Mouse (Mus musculus): Measurements from ENCODE around the gene Cldn24. TPM values are rescaled to one million over a fixed set of nuclear protein-coding genes. Genes with fewer than 3 reads are reported as not detected.

Gene Cldn24
- polyA plus RNA-seq, 1 experiment from 2014 or later, result not detected

GRCm38 (mm10) chr8:47825596-47825995 lies 3.7 kb downstream of the Cldn24 start:
- Histone ChIP-seq H3K9ac (ENCODE audit: low read length) (no peak overlapping the region), H3K9me3 (ENCODE audit: control insufficient read depth, low read length) (no peaks in the 10 kb centered on the region), H3K4me2 (ENCODE audit: low read length) (0 out of 2 replicates have a peak overlapping the region, but pooled peaks have one; percentile 8), H3K27me3 (ENCODE audit: control insufficient read depth, insufficient read depth, low read length) (no peaks in the 10 kb centered on the region), H3K4me1 (ENCODE audit: control insufficient read depth in 2 of 2, insufficient read depth in 2 of 2, low read length in 2 of 2) (peaks cover 5% of the 10 kb centered on the region in 2 experiments; a peak in 3 of 4 replicates), H3K36me3 (ENCODE audit: control insufficient read depth, insufficient read depth, low read length) (peaks cover 33% of the 10 kb centered on the region), H3K27ac (replicated peaks in 1 of 2; ENCODE audit: control insufficient read depth in 1 of 2, insufficient read depth in 1 of 2, low read depth in 2 of 2, low read length in 2 of 2) (peak overlapping the region in 1 of 2 experiments; percentile 35; a peak in 1 of 4 replicates), H3K4me3 (ENCODE audit: control insufficient read depth in 1 of 2, insufficient read depth in 1 of 2, low read depth in 1 of 2, low read length in 2 of 2) (no peak overlapping the region)
- ATAC-seq (ENCODE audit: insufficient number of reproducible peaks, insufficient read depth, low FRiP score, low read depth), result no peak
- 28% methylated on average over 5 of the region's 5 CpGs for WGBS

- 91% methylated on average over 9 of the region's 9 CpGs for WGBS
- Histone ChIP-seq H3K9ac (ENCODE audit: low read length) (no peak overlapping the region), H3K4me3 (ENCODE audit: control insufficient read depth in 1 of 2, insufficient read depth in 1 of 2, low read depth in 1 of 2, low read length in 2 of 2) (no peak overlapping the region), H3K4me1 (ENCODE audit: control insufficient read depth in 2 of 2, insufficient read depth in 2 of 2, low read length in 2 of 2) (peaks cover 5% of the 10 kb centered on the region in 2 experiments; a peak in 3 of 4 replicates), H3K4me2 (ENCODE audit: low read length) (no peak overlapping the region), H3K27me3 (ENCODE audit: control insufficient read depth, insufficient read depth, low read length) (no peaks in the 10 kb centered on the region), H3K9me3 (ENCODE audit: control insufficient read depth, low read length) (no peaks in the 10 kb centered on the region), H3K27ac (replicated peaks in 1 of 2; ENCODE audit: control insufficient read depth in 1 of 2, insufficient read depth in 1 of 2, low read depth in 2 of 2, low read length in 2 of 2) (no peak overlapping the region), H3K36me3 (ENCODE audit: control insufficient read depth, insufficient read depth, low read length) (peaks cover 44% of the 10 kb centered on the region)
- no peak for ATAC-seq (ENCODE audit: insufficient number of reproducible peaks, insufficient read depth, low FRiP score, low read depth)
Measured at GRCm38 (mm10) chr8:47826911-47827310, 5.0 kb downstream of the Cldn24 start.

- no peak for ATAC-seq (ENCODE audit: insufficient number of reproducible peaks, insufficient read depth, low FRiP score, low read depth)
- no peak overlapping the region for H3K27ac ChIP-seq (replicated peaks in 1 of 2; ENCODE audit: control insufficient read depth in 1 of 2, insufficient read depth in 1 of 2, low read depth in 2 of 2, low read length in 2 of 2)
- no peaks in the 10 kb centered on the region for H3K9me3 ChIP-seq (ENCODE audit: control insufficient read depth, low read length)
- no peaks in the 10 kb centered on the region for H3K27me3 ChIP-seq (ENCODE audit: control insufficient read depth, insufficient read depth, low read length)
- no peaks in the 10 kb centered on the region for H3K4me1 ChIP-seq (ENCODE audit: control insufficient read depth in 2 of 2, insufficient read depth in 2 of 2, low read length in 2 of 2)
- no peak overlapping the region for H3K4me2 ChIP-seq (ENCODE audit: low read length)
- H3K36me3 ChIP-seq (ENCODE audit: control insufficient read depth, insufficient read depth, low read length), result peaks cover 49% of the 10 kb centered on the region
- H3K9ac ChIP-seq (ENCODE audit: low read length), result no peak overlapping the region
- no peak overlapping the region for H3K4me3 ChIP-seq (ENCODE audit: control insufficient read depth in 1 of 2, insufficient read depth in 1 of 2, low read depth in 1 of 2, low read length in 2 of 2)
- WGBS, result 75% methylated on average over 6 of the region's 6 CpGs
Measured at GRCm38 (mm10) chr8:47832616-47833015, 10.7 kb downstream of the Cldn24 start.

GRCm38 (mm10) chr8:47833944-47834343 lies 12.0 kb downstream of the Cldn24 start:
- Histone ChIP-seq H3K27me3 (ENCODE audit: control insufficient read depth, insufficient read depth, low read length) (no peaks in the 10 kb centered on the region), H3K4me3 (ENCODE audit: control insufficient read depth in 1 of 2, insufficient read depth in 1 of 2, low read depth in 1 of 2, low read length in 2 of 2) (no peak overlapping the region), H3K4me1 (ENCODE audit: control insufficient read depth in 2 of 2, insufficient read depth in 2 of 2, low read length in 2 of 2) (no peaks in the 10 kb centered on the region), H3K9ac (ENCODE audit: low read length) (no peak overlapping the region), H3K9me3 (ENCODE audit: control insufficient read depth, low read length) (no peaks in the 10 kb centered on the region), H3K36me3 (ENCODE audit: control insufficient read depth, insufficient read depth, low read length) (peaks cover 46% of the 10 kb centered on the region), H3K27ac (replicated peaks in 1 of 2; ENCODE audit: control insufficient read depth in 1 of 2, insufficient read depth in 1 of 2, low read depth in 2 of 2, low read length in 2 of 2) (no peak overlapping the region), H3K4me2 (ENCODE audit: low read length) (no peak overlapping the region)
- 74% methylated on average over 1 of the region's 1 CpGs for WGBS
- no peak for ATAC-seq (ENCODE audit: insufficient number of reproducible peaks, insufficient read depth, low FRiP score, low read depth)

- no peaks in the 10 kb centered on the region for H3K27me3 ChIP-seq (ENCODE audit: control insufficient read depth, insufficient read depth, low read length)
- no peak overlapping the region for H3K4me2 ChIP-seq (ENCODE audit: low read length)
- H3K27ac ChIP-seq (replicated peaks in 1 of 2; ENCODE audit: control insufficient read depth in 1 of 2, insufficient read depth in 1 of 2, low read depth in 2 of 2, low read length in 2 of 2), result no peak overlapping the region
- no peak for ATAC-seq (ENCODE audit: insufficient number of reproducible peaks, insufficient read depth, low FRiP score, low read depth)
- H3K9ac ChIP-seq (ENCODE audit: low read length), result no peak overlapping the region
- WGBS, result 64% methylated on average over 7 of the region's 7 CpGs
- H3K36me3 ChIP-seq (ENCODE audit: control insufficient read depth, insufficient read depth, low read length), result peaks cover 93% of the 10 kb centered on the region
- H3K4me3 ChIP-seq (ENCODE audit: control insufficient read depth in 1 of 2, insufficient read depth in 1 of 2, low read depth in 1 of 2, low read length in 2 of 2), result no peak overlapping the region
- no peaks in the 10 kb centered on the region for H3K4me1 ChIP-seq (ENCODE audit: control insufficient read depth in 2 of 2, insufficient read depth in 2 of 2, low read length in 2 of 2)
- H3K9me3 ChIP-seq (ENCODE audit: control insufficient read depth, low read length), result no peaks in the 10 kb centered on the region
Measured at GRCm38 (mm10) chr8:47843063-47843462, 21.1 kb downstream of the Cldn24 start.

GRCm38 (mm10) chr8:47843651-47844050 lies 21.7 kb downstream of the Cldn24 start:
- Histone ChIP-seq H3K4me2 (ENCODE audit: low read length) (no peak overlapping the region), H3K27ac (replicated peaks in 1 of 2; ENCODE audit: control insufficient read depth in 1 of 2, insufficient read depth in 1 of 2, low read depth in 2 of 2, low read length in 2 of 2) (no peak overlapping the region), H3K9ac (ENCODE audit: low read length) (no peak overlapping the region), H3K4me1 (ENCODE audit: control insufficient read depth in 2 of 2, insufficient read depth in 2 of 2, low read length in 2 of 2) (no peaks in the 10 kb centered on the region), H3K9me3 (ENCODE audit: control insufficient read depth, low read length) (no peaks in the 10 kb centered on the region), H3K36me3 (ENCODE audit: control insufficient read depth, insufficient read depth, low read length) (peaks cover 95% of the 10 kb centered on the region), H3K4me3 (ENCODE audit: control insufficient read depth in 1 of 2, insufficient read depth in 1 of 2, low read depth in 1 of 2, low read length in 2 of 2) (no peak overlapping the region), H3K27me3 (ENCODE audit: control insufficient read depth, insufficient read depth, low read length) (no peaks in the 10 kb centered on the region)
- WGBS, result 90% methylated on average over 10 of the region's 10 CpGs
- ATAC-seq (ENCODE audit: insufficient number of reproducible peaks, insufficient read depth, low FRiP score, low read depth), result no peak

- no peaks in the 10 kb centered on the region for H3K27me3 ChIP-seq (ENCODE audit: control insufficient read depth, insufficient read depth, low read length)
- no peak overlapping the region for H3K4me2 ChIP-seq (ENCODE audit: low read length)
- no peak overlapping the region for H3K9ac ChIP-seq (ENCODE audit: low read length)
- H3K27ac ChIP-seq (replicated peaks in 1 of 2; ENCODE audit: control insufficient read depth in 1 of 2, insufficient read depth in 1 of 2, low read depth in 2 of 2, low read length in 2 of 2), result no peak overlapping the region
- no peaks in the 10 kb centered on the region for H3K4me1 ChIP-seq (ENCODE audit: control insufficient read depth in 2 of 2, insufficient read depth in 2 of 2, low read length in 2 of 2)
- ATAC-seq (ENCODE audit: insufficient number of reproducible peaks, insufficient read depth, low FRiP score, low read depth), result no peak
- H3K36me3 ChIP-seq (ENCODE audit: control insufficient read depth, insufficient read depth, low read length), result peaks cover 98% of the 10 kb centered on the region
- WGBS, result 94% methylated on average over 13 of the region's 13 CpGs
- H3K9me3 ChIP-seq (ENCODE audit: control insufficient read depth, low read length), result no peaks in the 10 kb centered on the region
- H3K4me3 ChIP-seq (ENCODE audit: control insufficient read depth in 1 of 2, insufficient read depth in 1 of 2, low read depth in 1 of 2, low read length in 2 of 2), result no peak overlapping the region
Measured at GRCm38 (mm10) chr8:47845956-47846355, 24.0 kb downstream of the Cldn24 start.

GRCm38 (mm10) chr8:47847161-47847560 lies 25.2 kb downstream of the Cldn24 start:
- Histone ChIP-seq H3K27ac (replicated peaks in 1 of 2; ENCODE audit: control insufficient read depth in 1 of 2, insufficient read depth in 1 of 2, low read depth in 2 of 2, low read length in 2 of 2) (no peak overlapping the region), H3K4me2 (ENCODE audit: low read length) (no peak overlapping the region), H3K4me1 (ENCODE audit: control insufficient read depth in 2 of 2, insufficient read depth in 2 of 2, low read length in 2 of 2) (peaks cover 3% of the 10 kb centered on the region in 2 experiments; a peak in 1 of 4 replicates), H3K27me3 (ENCODE audit: control insufficient read depth, insufficient read depth, low read length) (no peaks in the 10 kb centered on the region), H3K9ac (ENCODE audit: low read length) (no peak overlapping the region), H3K9me3 (ENCODE audit: control insufficient read depth, low read length) (no peaks in the 10 kb centered on the region), H3K4me3 (ENCODE audit: control insufficient read depth in 1 of 2, insufficient read depth in 1 of 2, low read depth in 1 of 2, low read length in 2 of 2) (no peak overlapping the region), H3K36me3 (ENCODE audit: control insufficient read depth, insufficient read depth, low read length) (peaks cover 93% of the 10 kb centered on the region)
- WGBS, result 85% methylated on average over 14 of the region's 14 CpGs
- no peak for ATAC-seq (ENCODE audit: insufficient number of reproducible peaks, insufficient read depth, low FRiP score, low read depth)
